Mouse (Mus musculus): ENCODE data around the gene Ncam2. TPM values are rescaled to one million over a fixed set of nuclear protein-coding genes. Genes with fewer than 3 reads are reported as not detected.

Gene Ncam2
- polyA plus RNA-seq (2014; fragmentation: Nextera tagmentation; extraction: Ambion mirVana), result 0.66 and 1.1 TPM in 2 replicates

DNA sequence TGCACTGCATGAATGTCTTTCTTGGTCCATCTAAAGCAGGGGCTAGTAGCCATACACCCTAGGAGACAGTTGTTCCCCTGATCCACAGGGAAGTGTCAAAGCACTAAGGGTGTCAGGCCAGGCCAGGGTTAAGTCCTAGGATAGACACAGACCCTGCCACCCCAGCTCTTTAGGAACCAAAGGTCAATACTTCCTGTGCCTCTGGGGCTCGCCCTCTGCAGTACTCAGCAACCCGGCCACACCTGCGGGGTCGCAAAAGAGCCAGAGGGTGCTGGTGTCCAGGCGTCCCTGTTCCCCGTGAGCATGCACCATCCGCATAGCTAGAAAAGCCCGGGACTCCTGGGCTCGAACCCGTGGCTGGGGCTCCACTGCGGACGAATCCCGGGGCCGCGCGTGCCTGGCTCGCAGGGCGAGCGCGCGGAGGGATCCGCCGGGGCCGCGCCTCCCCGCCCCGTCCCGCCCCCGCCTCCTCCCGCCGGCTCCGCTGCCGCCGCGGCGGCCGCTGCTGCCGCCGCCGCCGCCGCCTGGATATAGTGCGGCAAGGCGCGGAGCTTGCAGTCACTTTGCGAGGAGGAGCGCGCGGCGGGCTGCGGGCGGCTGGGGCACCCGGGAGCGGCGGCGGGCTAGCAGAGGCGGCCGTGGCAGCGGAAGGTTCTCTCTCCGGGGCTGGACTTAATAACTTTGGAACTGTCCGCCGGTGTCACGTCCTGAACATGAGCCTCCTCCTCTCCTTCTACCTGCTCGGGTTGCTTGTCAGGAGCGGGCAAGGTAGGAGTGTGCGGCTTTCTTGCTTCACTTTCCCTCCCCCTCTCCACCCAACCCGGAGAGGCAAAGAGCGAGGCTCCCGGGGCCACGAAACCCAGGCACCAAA lies at the start of gene Ncam2:
Ncam2 (plus strand) TSS at position 497 of the 871 bp plus-strand sequence.
- 0% methylated on average over 49 of the region's 70 CpGs for WGBS
- Histone ChIP-seq H3K36me3 (ENCODE audit: control insufficient read depth, insufficient read depth, low read length) (no peaks in the 10 kb centered on the region), H3K4me2 (replicated peaks; ENCODE audit: low read depth, low read length) (peak within 1 kb of the TSS; percentile 92), H3K27me3 (ENCODE audit: control insufficient read depth, insufficient read depth, low read length) (peaks cover 2% of the 10 kb centered on the region; the same call in 1 of the 2 replicates), H3K9ac (ENCODE audit: low read depth, low read length) (peak within 1 kb of the TSS; percentile 64), H3K27ac (ENCODE audit: low read depth, low read length) (no peak within 1 kb of the TSS), H3K4me3 (ENCODE audit: low read length) (peak within 1 kb of the TSS; percentile 59), H3K4me1 (ENCODE audit: control insufficient read depth, insufficient read depth, low read length) (no peaks in the 10 kb centered on the region), H3K9me3 (ENCODE audit: control insufficient read depth, low read length) (no peaks in the 10 kb centered on the region)
- peak; percentile 90 for ATAC-seq (ENCODE audit: low FRiP score, low TSS enrichment)

DNA sequence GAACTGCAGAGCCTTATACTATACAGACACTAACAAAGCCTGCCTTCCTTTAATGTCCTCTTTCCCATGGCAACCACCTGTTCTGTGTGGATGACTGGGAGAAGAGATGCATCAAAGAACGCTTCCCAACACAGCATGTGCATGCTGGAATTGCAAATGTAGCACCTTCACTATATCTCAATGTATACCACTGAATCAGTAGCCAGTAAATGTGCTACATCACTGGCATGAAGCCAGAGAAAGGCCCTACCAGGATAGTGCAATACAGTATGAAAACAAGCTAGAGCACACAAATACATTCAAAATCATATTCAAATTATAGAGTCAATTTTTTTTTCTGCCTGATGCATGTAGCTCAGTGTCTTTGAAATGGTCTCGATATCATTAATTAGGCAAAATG lies 29.7 kb upstream of the Ncam2 start:
- 91% methylated on average over 2 of the region's 2 CpGs for WGBS
- no peak for ATAC-seq (ENCODE audit: low FRiP score, low TSS enrichment)
- H3K36me3 ChIP-seq (ENCODE audit: control insufficient read depth, insufficient read depth, low read length), result no peaks in the 10 kb centered on the region

DNA sequence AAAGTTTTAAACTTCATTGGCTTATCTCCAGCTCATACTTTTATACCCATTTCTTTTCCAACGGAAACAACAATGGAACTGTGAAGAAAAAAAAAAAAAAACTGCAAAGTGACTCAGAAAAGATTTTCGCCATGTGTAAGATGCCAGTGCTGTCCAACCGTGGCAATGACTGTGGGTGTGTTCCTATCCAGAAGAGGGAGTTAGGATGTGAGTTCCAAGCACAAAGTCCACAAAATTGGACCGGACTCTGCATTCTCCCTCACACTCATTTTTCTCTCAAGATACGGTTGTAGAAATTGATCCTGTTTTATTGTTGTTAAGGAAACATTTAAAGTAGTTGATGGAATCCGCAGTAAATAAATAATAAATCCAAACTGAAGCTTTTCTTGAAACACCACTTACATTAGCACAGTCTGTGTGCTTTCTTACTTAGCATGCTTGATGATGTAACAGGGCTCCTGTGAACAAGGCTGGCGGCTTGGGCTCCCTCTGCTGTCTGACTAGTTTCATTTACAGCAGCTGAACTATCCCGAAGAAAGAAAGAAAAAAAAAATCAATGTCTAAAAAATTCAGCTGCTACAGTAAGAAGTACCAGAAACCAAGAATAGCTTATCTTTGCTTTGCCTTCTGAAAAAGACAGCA lies 25.1 kb upstream of the Ncam2 start:
- Histone ChIP-seq H3K27me3 (ENCODE audit: control insufficient read depth, insufficient read depth, low read length) (no peaks in the 10 kb centered on the region), H3K9ac (ENCODE audit: low read depth, low read length) (no peak overlapping the region), H3K4me1 (ENCODE audit: control insufficient read depth, insufficient read depth, low read length) (no peaks in the 10 kb centered on the region), H3K4me3 (ENCODE audit: low read length) (no peak overlapping the region), H3K4me2 (replicated peaks; ENCODE audit: low read depth, low read length) (no peak overlapping the region), H3K27ac (ENCODE audit: low read depth, low read length) (no peak overlapping the region), H3K36me3 (ENCODE audit: control insufficient read depth, insufficient read depth, low read length) (no peaks in the 10 kb centered on the region), H3K9me3 (ENCODE audit: control insufficient read depth, low read length) (no peaks in the 10 kb centered on the region)
- 54% methylated on average over 8 of the region's 8 CpGs for WGBS
- peak; percentile 88; the same call in 1 of the 2 replicates for ATAC-seq (ENCODE audit: low FRiP score, low TSS enrichment)

More for the DNA sequence above, 29.7 kb upstream of the Ncam2 start:
- Histone ChIP-seq H3K9me3 (ENCODE audit: control insufficient read depth, low read length) (no peaks in the 10 kb centered on the region), H3K27me3 (ENCODE audit: control insufficient read depth, insufficient read depth, low read length) (no peaks in the 10 kb centered on the region), H3K9ac (ENCODE audit: low read depth, low read length) (no peak overlapping the region), H3K27ac (ENCODE audit: low read depth, low read length) (no peak overlapping the region), H3K4me3 (ENCODE audit: low read length) (no peak overlapping the region), H3K4me1 (ENCODE audit: control insufficient read depth, insufficient read depth, low read length) (no peaks in the 10 kb centered on the region), H3K4me2 (replicated peaks; ENCODE audit: low read depth, low read length) (no peak overlapping the region)

DNA sequence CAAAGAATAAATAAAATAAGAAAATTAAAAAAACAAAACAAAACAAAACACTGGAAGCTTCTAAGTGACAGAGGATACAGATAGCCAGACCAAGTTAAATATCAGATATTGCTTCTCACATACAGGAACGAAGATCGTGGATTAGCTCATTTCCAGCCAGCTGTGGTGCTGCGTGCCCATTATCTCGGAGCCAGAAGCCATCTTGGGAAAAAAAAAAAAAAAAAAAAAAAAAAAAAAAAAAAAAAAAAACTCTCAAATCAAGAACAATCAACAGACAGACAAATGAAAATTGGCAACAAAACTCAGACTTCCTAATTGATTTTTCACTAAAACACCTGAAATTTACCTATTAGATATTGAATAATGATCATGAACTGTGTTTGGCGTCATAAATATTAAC lies 20.7 kb upstream of the Ncam2 start:
- Histone ChIP-seq H3K27me3 (ENCODE audit: control insufficient read depth, insufficient read depth, low read length) (no peaks in the 10 kb centered on the region), H3K4me2 (replicated peaks; ENCODE audit: low read depth, low read length) (no peak overlapping the region), H3K9me3 (ENCODE audit: control insufficient read depth, low read length) (no peaks in the 10 kb centered on the region), H3K36me3 (ENCODE audit: control insufficient read depth, insufficient read depth, low read length) (no peaks in the 10 kb centered on the region), H3K9ac (ENCODE audit: low read depth, low read length) (no peak overlapping the region), H3K27ac (ENCODE audit: low read depth, low read length) (no peak overlapping the region), H3K4me3 (ENCODE audit: low read length) (no peak overlapping the region), H3K4me1 (ENCODE audit: control insufficient read depth, insufficient read depth, low read length) (no peaks in the 10 kb centered on the region)
- WGBS, result 93% methylated on average over 5 of the region's 5 CpGs
- ATAC-seq (ENCODE audit: low FRiP score, low TSS enrichment), result no peak

DNA sequence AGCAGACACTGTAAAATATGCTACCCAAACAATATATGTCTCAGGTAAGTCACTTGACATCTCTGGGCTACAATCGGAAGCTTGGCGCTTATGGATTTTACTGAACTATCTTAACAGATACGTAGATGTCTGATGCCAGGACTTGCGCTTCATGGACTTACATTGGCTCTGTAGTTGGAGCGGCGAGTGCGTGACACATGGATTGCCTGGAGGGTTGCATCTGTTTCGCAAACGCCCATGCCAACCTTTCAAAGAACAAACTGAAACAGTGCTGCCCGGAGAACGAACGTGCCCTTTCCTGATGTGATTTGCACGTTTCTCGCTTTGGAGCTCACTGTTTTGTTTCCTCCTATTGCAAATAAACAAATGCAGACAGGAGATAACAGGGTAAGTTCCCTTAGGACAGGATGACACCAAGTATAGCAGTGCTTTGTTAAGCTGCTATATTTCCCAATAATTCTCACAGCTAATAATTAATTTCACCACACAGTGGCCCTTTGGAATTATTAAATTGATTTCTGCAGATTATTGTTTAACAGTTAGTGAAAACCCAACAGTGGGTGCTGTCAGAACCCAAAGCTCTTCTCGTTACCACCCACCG lies 12.8 kb upstream of the Ncam2 start:
- Histone ChIP-seq H3K27me3 (ENCODE audit: control insufficient read depth, insufficient read depth, low read length) (no peaks in the 10 kb centered on the region), H3K36me3 (ENCODE audit: control insufficient read depth, insufficient read depth, low read length) (no peaks in the 10 kb centered on the region), H3K4me2 (replicated peaks; ENCODE audit: low read depth, low read length) (no peak overlapping the region), H3K27ac (ENCODE audit: low read depth, low read length) (no peak overlapping the region), H3K4me3 (ENCODE audit: low read length) (no peak overlapping the region), H3K9me3 (ENCODE audit: control insufficient read depth, low read length) (no peaks in the 10 kb centered on the region), H3K9ac (ENCODE audit: low read depth, low read length) (no peak overlapping the region), H3K4me1 (ENCODE audit: control insufficient read depth, insufficient read depth, low read length) (no peaks in the 10 kb centered on the region)
- no peak for ATAC-seq (ENCODE audit: low FRiP score, low TSS enrichment)
- WGBS, result 87% methylated on average over 16 of the region's 16 CpGs

DNA sequence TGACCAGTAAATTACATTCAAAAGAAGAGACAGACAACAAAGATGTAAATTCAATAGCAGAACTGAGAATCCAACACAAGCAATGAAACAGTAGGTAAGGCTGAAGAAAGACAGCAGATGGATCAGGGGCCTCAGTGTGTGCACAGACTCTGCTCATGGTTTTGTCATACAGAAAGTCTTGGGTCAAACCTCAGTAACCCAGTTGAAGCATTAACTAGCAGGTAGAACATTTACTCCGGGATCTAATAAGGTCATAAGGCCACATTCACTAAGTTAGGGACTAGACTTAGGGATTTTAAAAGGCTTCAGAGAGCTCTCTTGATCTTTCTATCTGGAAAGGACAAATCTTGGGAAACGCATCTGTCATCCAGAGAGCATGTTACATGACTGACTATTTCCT lies 8.9 kb upstream of the Ncam2 start:
- H3K27ac ChIP-seq (ENCODE audit: low read depth, low read length), result no peak overlapping the region
- H3K36me3 ChIP-seq (ENCODE audit: control insufficient read depth, insufficient read depth, low read length), result no peaks in the 10 kb centered on the region
- H3K27me3 ChIP-seq (ENCODE audit: control insufficient read depth, insufficient read depth, low read length), result no peaks in the 10 kb centered on the region
- WGBS, result 78% methylated on average over 2 of the region's 2 CpGs
- no peak overlapping the region for H3K4me3 ChIP-seq (ENCODE audit: low read length)
- H3K9me3 ChIP-seq (ENCODE audit: control insufficient read depth, low read length), result no peaks in the 10 kb centered on the region
- no peak overlapping the region for H3K4me2 ChIP-seq (replicated peaks; ENCODE audit: low read depth, low read length)
- H3K9ac ChIP-seq (ENCODE audit: low read depth, low read length), result no peak overlapping the region
- no peak for ATAC-seq (ENCODE audit: low FRiP score, low TSS enrichment)
- no peaks in the 10 kb centered on the region for H3K4me1 ChIP-seq (ENCODE audit: control insufficient read depth, insufficient read depth, low read length)

DNA sequence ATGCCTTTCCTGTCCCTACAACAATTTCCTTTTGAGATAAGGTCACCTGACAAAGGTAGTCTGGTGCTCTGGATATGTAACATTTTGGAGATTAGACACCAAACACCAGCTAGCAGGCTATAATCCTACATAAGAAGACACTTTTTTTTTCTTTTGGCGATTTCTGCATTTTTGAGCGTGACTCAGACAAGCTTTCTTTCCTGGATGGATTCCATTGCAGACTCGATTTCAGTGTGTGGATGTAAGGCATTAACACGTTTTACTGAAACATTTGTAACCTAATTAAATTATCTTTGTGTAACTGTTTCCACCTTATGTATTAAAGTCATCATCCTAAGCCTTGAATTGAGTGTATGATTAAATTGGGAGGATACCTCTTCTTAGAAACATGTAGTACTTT lies 7.9 kb upstream of the Ncam2 start:
- ATAC-seq (ENCODE audit: low FRiP score, low TSS enrichment), result no peak
- no peak overlapping the region for H3K4me3 ChIP-seq (ENCODE audit: low read length)
- H3K9ac ChIP-seq (ENCODE audit: low read depth, low read length), result no peak overlapping the region
- H3K27ac ChIP-seq (ENCODE audit: low read depth, low read length), result no peak overlapping the region
- H3K4me1 ChIP-seq (ENCODE audit: control insufficient read depth, insufficient read depth, low read length), result no peaks in the 10 kb centered on the region
- no peak overlapping the region for H3K4me2 ChIP-seq (replicated peaks; ENCODE audit: low read depth, low read length)
- no peaks in the 10 kb centered on the region for H3K27me3 ChIP-seq (ENCODE audit: control insufficient read depth, insufficient read depth, low read length)
- H3K9me3 ChIP-seq (ENCODE audit: control insufficient read depth, low read length), result no peaks in the 10 kb centered on the region
- H3K36me3 ChIP-seq (ENCODE audit: control insufficient read depth, insufficient read depth, low read length), result no peaks in the 10 kb centered on the region
- WGBS, result 87% methylated on average over 4 of the region's 4 CpGs

DNA sequence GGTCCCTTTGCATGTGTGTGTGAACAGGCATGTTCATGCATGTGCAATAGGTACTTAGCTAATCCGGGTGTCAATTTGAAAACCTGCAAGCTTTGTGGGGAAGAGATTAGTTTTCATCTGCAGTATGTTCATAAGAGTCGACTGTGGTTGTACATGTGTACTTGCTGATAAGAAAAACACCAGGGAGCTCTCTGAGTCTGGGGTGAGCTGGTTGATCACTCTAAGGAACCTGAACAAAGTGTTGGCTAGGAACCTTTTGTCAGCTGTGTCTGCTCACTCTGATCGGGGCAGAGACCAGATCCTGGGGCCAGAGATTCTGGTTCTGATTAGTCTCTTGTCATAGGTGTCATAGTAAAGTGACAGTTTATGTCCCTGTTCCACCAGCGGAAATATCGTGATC lies 1.0 kb upstream of the Ncam2 start:
- Histone ChIP-seq H3K9ac (ENCODE audit: low read depth, low read length) (no peak overlapping the region), H3K36me3 (ENCODE audit: control insufficient read depth, insufficient read depth, low read length) (no peaks in the 10 kb centered on the region), H3K27me3 (ENCODE audit: control insufficient read depth, insufficient read depth, low read length) (peaks cover 2% of the 10 kb centered on the region; the same call in 1 of the 2 replicates), H3K9me3 (ENCODE audit: control insufficient read depth, low read length) (no peaks in the 10 kb centered on the region), H3K4me2 (replicated peaks; ENCODE audit: low read depth, low read length) (no peak overlapping the region; the same call in 1 of the 2 replicates), H3K27ac (ENCODE audit: low read depth, low read length) (no peak overlapping the region), H3K4me3 (ENCODE audit: low read length) (no peak overlapping the region), H3K4me1 (ENCODE audit: control insufficient read depth, insufficient read depth, low read length) (no peaks in the 10 kb centered on the region)
- ATAC-seq (ENCODE audit: low FRiP score, low TSS enrichment), result no peak
- WGBS, result 85% methylated on average over 5 of the region's 5 CpGs

DNA sequence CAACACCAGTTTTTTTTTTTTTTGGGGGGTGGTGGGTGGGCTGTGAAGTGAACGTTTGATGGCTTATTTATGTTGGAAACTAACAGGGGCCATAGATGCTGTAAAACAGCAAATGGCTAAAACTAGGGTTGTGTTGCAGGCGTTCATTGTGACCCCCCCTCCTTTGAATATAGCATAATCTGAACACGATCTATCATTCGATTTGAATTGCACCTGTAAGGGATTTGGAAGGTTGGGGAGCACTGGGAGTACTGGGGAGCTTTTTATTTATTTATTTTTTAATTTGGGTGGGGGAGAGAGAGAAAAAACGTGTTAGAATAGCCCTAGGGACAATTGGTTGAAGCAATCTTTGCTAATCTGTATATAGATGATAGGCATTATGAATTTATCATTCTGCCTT lies 974 bp downstream of the Ncam2 start:
- no peak overlapping the region for H3K4me2 ChIP-seq (replicated peaks; ENCODE audit: low read depth, low read length)
- 25% methylated on average over 5 of the region's 5 CpGs for WGBS
- H3K9ac ChIP-seq (ENCODE audit: low read depth, low read length), result no peak overlapping the region
- H3K4me1 ChIP-seq (ENCODE audit: control insufficient read depth, insufficient read depth, low read length), result no peaks in the 10 kb centered on the region
- H3K27ac ChIP-seq (ENCODE audit: low read depth, low read length), result no peak overlapping the region
- no peaks in the 10 kb centered on the region for H3K9me3 ChIP-seq (ENCODE audit: control insufficient read depth, low read length)
- ATAC-seq (ENCODE audit: low FRiP score, low TSS enrichment), result no peak
- H3K4me3 ChIP-seq (ENCODE audit: low read length), result peak overlapping the region; percentile 59; the same call in 1 of the 2 replicates
- peaks cover 2% of the 10 kb centered on the region; the same call in 1 of the 2 replicates for H3K27me3 ChIP-seq (ENCODE audit: control insufficient read depth, insufficient read depth, low read length)
- H3K36me3 ChIP-seq (ENCODE audit: control insufficient read depth, insufficient read depth, low read length), result no peaks in the 10 kb centered on the region

All from kidney, embryonic 14.5 days (tissue).